Comparison of ENCODE assay signal across 8 mouse cellular contexts in the genomic region with DNA sequence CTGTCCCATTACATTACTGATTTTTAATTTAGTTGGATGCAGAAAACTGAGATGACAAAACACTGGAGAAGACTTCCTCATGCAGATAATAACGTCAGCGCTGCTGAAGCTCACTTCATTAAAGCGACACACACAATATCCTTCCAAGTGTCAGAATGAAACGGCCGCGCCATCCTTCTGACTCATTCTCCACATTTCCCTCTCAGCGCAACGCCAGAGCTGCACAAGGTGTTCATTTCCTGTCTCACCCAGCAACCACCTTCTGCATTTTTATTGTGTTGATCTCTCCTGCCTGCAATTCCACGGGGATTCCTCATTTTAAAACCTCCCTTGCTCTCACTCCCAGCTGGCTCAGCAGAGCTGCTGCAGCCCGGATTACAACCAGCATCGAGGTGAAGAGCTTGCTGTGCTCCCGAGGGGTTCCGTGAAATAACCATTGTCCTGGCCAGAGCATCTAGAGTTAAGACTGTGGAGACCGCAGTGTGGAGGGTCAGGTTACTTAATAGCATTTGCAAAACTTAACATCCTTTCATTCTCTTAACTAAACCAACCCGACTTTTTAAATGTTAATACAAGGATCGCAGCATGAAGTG.
DNase-seq lines count a peak whose midpoint lies in the region; ATAC-seq and TF ChIP-seq lines count a peak whose summit lies in the region.

No protein-coding gene starts in this region.

- H3K9ac ChIP-seq in intestine, embryonic 14.5 days (ENCODE audit: low read length), result no peak overlapping the region
- no peak overlapping the region for H3K9ac ChIP-seq in intestine, embryonic 15.5 days
- peak overlapping the region; percentile 41; the same call in 1 of the 2 replicates for H3K9ac ChIP-seq in midbrain, embryonic 14.5 days (replicated peaks; ENCODE audit: low read length)
- no peak overlapping the region for H3K9ac ChIP-seq in liver, embryonic 12.5 days

- peaks cover 9% of the 10 kb centered on the region; the same call in 1 of the 2 replicates for H3K4me1 ChIP-seq in intestine, embryonic 14.5 days (replicated peaks; ENCODE audit: control insufficient read depth, insufficient read depth, low read length)
- peaks cover 8% of the 10 kb centered on the region; the same call in 1 of the 2 replicates for H3K4me1 ChIP-seq in intestine, embryonic 15.5 days (replicated peaks)
- H3K4me1 ChIP-seq in embryonic fibroblast, embryonic 13.5 days (ENCODE audit: control insufficient read depth, insufficient read depth, low read length), result peaks cover 18% of the 10 kb centered on the region
- 0 out of 2 replicates have a peak, but pooled peaks cover 7% of the 10 kb centered on the region for H3K4me1 ChIP-seq in midbrain, embryonic 14.5 days (ENCODE audit: control insufficient read depth, insufficient read depth, low read length)
- peaks cover 3% of the 10 kb centered on the region for H3K4me1 ChIP-seq in liver, embryonic 12.5 days

- H3K27me3 ChIP-seq in intestine, embryonic 14.5 days (replicated peaks; ENCODE audit: control insufficient read depth, insufficient read depth, low read length), result no peaks in the 10 kb centered on the region
- no peaks in the 10 kb centered on the region for H3K27me3 ChIP-seq in intestine, embryonic 15.5 days (replicated peaks)
- H3K27me3 ChIP-seq in midbrain, embryonic 14.5 days (ENCODE audit: control insufficient read depth, insufficient read depth, low read length), result no peaks in the 10 kb centered on the region
- no peaks in the 10 kb centered on the region for H3K27me3 ChIP-seq in liver, embryonic 12.5 days (replicated peaks)

- 22% methylated on average over 16 of the region's 16 CpGs for whole genome bisulfite sequencing in intestine, embryonic 14.5 days
- WGBS in intestine, embryonic 15.5 days, result 24% methylated on average over 16 of the region's 16 CpGs
- 7% methylated on average over 16 of the region's 16 CpGs for WGBS in midbrain, embryonic 14.5 days
- 57% methylated on average over 16 of the region's 16 CpGs for WGBS in liver, embryonic 12.5 days (ENCODE audit: insufficient replicate concordance)

- no peaks in the 10 kb centered on the region for H3K36me3 ChIP-seq in intestine, embryonic 14.5 days (ENCODE audit: control insufficient read depth, insufficient read depth, low read length)
- no peaks in the 10 kb centered on the region for H3K36me3 ChIP-seq in intestine, embryonic 15.5 days
- no peaks in the 10 kb centered on the region for H3K36me3 ChIP-seq in midbrain, embryonic 14.5 days (ENCODE audit: control insufficient read depth, insufficient read depth, low read length)
- 0 out of 2 replicates have a peak, but pooled peaks cover 2% of the 10 kb centered on the region for H3K36me3 ChIP-seq in liver, embryonic 12.5 days

- H3K4me2 ChIP-seq in intestine, embryonic 14.5 days (ENCODE audit: low read length), result peak overlapping the region; percentile 29; the same call in 1 of the 2 replicates
- H3K4me2 ChIP-seq in intestine, embryonic 15.5 days (replicated peaks), result no peak overlapping the region
- peak overlapping the region; percentile 49 for H3K4me2 ChIP-seq in midbrain, embryonic 14.5 days (ENCODE audit: low read length)
- H3K4me2 ChIP-seq in liver, embryonic 12.5 days, result no peak overlapping the region

- no peak for ATAC-seq in intestine, embryonic 14.5 days (replicated peaks; ENCODE audit: low FRiP score, low TSS enrichment, low read depth)
- no peak for ATAC-seq in intestine, embryonic 15.5 days
- no peak for ATAC-seq in midbrain, embryonic 14.5 days (ENCODE audit: low FRiP score, low TSS enrichment)
- ATAC-seq in liver, embryonic 12.5 days, result no peak

- no peaks in the 10 kb centered on the region for H3K9me3 ChIP-seq in intestine, embryonic 14.5 days (ENCODE audit: control insufficient read depth, low read length)
- H3K9me3 ChIP-seq in intestine, embryonic 15.5 days, result no peaks in the 10 kb centered on the region
- H3K9me3 ChIP-seq in midbrain, embryonic 14.5 days (ENCODE audit: control insufficient read depth, low read length), result no peaks in the 10 kb centered on the region
- no peaks in the 10 kb centered on the region for H3K9me3 ChIP-seq in liver, embryonic 12.5 days (replicated peaks)

- H3K4me3 ChIP-seq in intestine, embryonic 14.5 days (ENCODE audit: low read depth, low read length), result no peak overlapping the region
- no peak overlapping the region for H3K4me3 ChIP-seq in intestine, embryonic 15.5 days (replicated peaks)
- H3K4me3 ChIP-seq in embryonic fibroblast, embryonic 13.5 days (ENCODE audit: insufficient read depth, low read length), result no peak overlapping the region
- no peak overlapping the region for H3K4me3 ChIP-seq in midbrain, embryonic 14.5 days (replicated peaks; ENCODE audit: low read depth, low read length)
- no peak overlapping the region for H3K4me3 ChIP-seq in liver, embryonic 12.5 days

- no peak for DNase-seq in intestine, embryonic 14.5 days (ENCODE audit: low spot score)
- DNase-seq in ES-CJ7 (ENCODE audit: low read depth, low spot score), result peak; percentile 54
- peak; percentile 64 for DNase-seq in midbrain, embryonic 14.5 days
- DNase-seq in thymus, postnatal 0 days (ENCODE audit: low spot score), result no peak
- DNase-seq in adrenal gland, adult 2 months, result no peak

- no peak for TF ChIP-seq CTCF in embryonic fibroblast, embryonic 13.5 days (IDR thresholded peaks at IDR 0.05; ENCODE audit: borderline replicate concordance, insufficient read depth, low read length)

- no peak for TF ChIP-seq POLR2A in embryonic fibroblast, embryonic 13.5 days (IDR thresholded peaks at IDR 0.05; ENCODE audit: low read depth, low read length)

- no peak overlapping the region for H3K27ac ChIP-seq in intestine, embryonic 14.5 days (ENCODE audit: low read depth)
- H3K27ac ChIP-seq in intestine, embryonic 15.5 days, result no peak overlapping the region
- H3K27ac ChIP-seq in embryonic fibroblast, embryonic 13.5 days (ENCODE audit: insufficient read depth, low read length), result peak overlapping the region; percentile 50; the same call in 1 of the 2 replicates
- peak overlapping the region; percentile 65; the same call in 1 of the 2 replicates for H3K27ac ChIP-seq in midbrain, embryonic 14.5 days (replicated peaks; ENCODE audit: low read depth, low read length)
- no peak overlapping the region for H3K27ac ChIP-seq in liver, embryonic 12.5 days

Comparison
In these comparisons a context has a peak if more than half of its experiments do, and no peak if none do; other contexts are left out.
1. H3K4me2 ChIP-seq: peak in intestine, embryonic 14.5 days (single experiment) and midbrain, embryonic 14.5 days (single experiment); none in intestine, embryonic 15.5 days (single experiment) and liver, embryonic 12.5 days (single experiment).
2. DNase-seq: peak in ES-CJ7 (single experiment) and midbrain, embryonic 14.5 days (single experiment); none in intestine, embryonic 14.5 days (single experiment), thymus, postnatal 0 days (single experiment) and adrenal gland, adult 2 months (single experiment).
3. H3K27ac ChIP-seq: peak in embryonic fibroblast, embryonic 13.5 days (single experiment) and midbrain, embryonic 14.5 days (single experiment); none in intestine, embryonic 14.5 days (single experiment), intestine, embryonic 15.5 days (single experiment) and liver, embryonic 12.5 days (single experiment).